Mouse (Mus musculus): ENCODE data around the gene Cby3.

GRCm38 (mm10) chr11:50381311-50381710 lies 27.0 kb downstream of the Cby3 start:
- TF ChIP-seq CTCF (IDR thresholded peaks at IDR 0.05) = no peak
- no peak for TF ChIP-seq EP300 (IDR thresholded peaks at IDR 0.05)
